Mouse (Mus musculus): ENCODE data around the gene Gpalpp1. TPM values are rescaled to one million over a fixed set of nuclear protein-coding genes. Genes with fewer than 3 reads are reported as not detected.

Gene Gpalpp1
- polyA plus RNA-seq, 1 experiment, result 4.7 TPM

GRCm38 (mm10) chr14:76043251-76044163 lies 67.1 kb downstream of the Gpalpp1 start:
- Histone ChIP-seq H3ac (ENCODE audit: control insufficient read depth, insufficient read length, low read depth) (no peak overlapping the region), H3K79me3 (ENCODE audit: low read depth) (no peaks in the 10 kb centered on the region), H3K4me3 (ENCODE audit: insufficient read depth, poor library complexity, severe bottlenecking) (no peak overlapping the region), H3K79me2 (ENCODE audit: control insufficient read depth, insufficient read depth) (no peaks in the 10 kb centered on the region), H3K36me3 (ENCODE audit: control insufficient read depth, insufficient read depth) (no peaks in the 10 kb centered on the region), H3K27me3 (ENCODE audit: control insufficient read depth, insufficient read depth, insufficient read length) (no peaks in the 10 kb centered on the region)
- TF ChIP-seq MYOD1 (IDR thresholded peaks at IDR 0.05; ENCODE audit: control insufficient read depth, insufficient read length, low read depth), result no peak
- TF ChIP-seq CTCF (IDR thresholded peaks at IDR 0.05; ENCODE audit: control insufficient read depth, insufficient read depth, insufficient read length), result no peak
- no peak for TF ChIP-seq FOSL1 (IDR thresholded peaks at IDR 0.05; ENCODE audit: insufficient read depth, low read length, poor library complexity, severe bottlenecking)
- TF ChIP-seq MAX (IDR thresholded peaks at IDR 0.05), result no peak
- no peak for TF ChIP-seq CEBPB (IDR thresholded peaks at IDR 0.05; ENCODE audit: low read depth)
- no peak for TF ChIP-seq MYOG (IDR thresholded peaks at IDR 0.05; ENCODE audit: control insufficient read depth, extremely low read depth, insufficient read length)
- TF ChIP-seq USF1 (IDR thresholded peaks at IDR 0.05; ENCODE audit: low read depth), result no peak

Other genes starting within 250 kb of the Gpalpp1 start
- not detected for gene Kctd4, start 155.8 kb downstream of the Gpalpp1 start, polyA plus RNA-seq (2012; fragmentation: generic; extraction: Trizol)
- 30.2 TPM for gene Gtf2f2, start 99.9 kb downstream of the Gpalpp1 start, polyA plus RNA-seq (2012; fragmentation: generic; extraction: Trizol)
- gene Nufip1, start 131 bp upstream of the Gpalpp1 start, polyA plus RNA-seq (2012; fragmentation: generic; extraction: Trizol), result 8.1 TPM